Mouse (Mus musculus): ENCODE data around the gene Mcm7. TPM values are rescaled to one million over a fixed set of nuclear protein-coding genes. Genes with fewer than 3 reads are reported as not detected.
"Not testable (repeated sequence)": the region's sequence is repeated elsewhere in the genome, so short reads cannot be mapped to it uniquely, and the experiment has no call there.

The Mcm7 gene
- polyA plus RNA-seq (2017; shearing (Covaris generic)): 10 to 100 TPM; 47.6 to 74.5 TPM

DNA sequence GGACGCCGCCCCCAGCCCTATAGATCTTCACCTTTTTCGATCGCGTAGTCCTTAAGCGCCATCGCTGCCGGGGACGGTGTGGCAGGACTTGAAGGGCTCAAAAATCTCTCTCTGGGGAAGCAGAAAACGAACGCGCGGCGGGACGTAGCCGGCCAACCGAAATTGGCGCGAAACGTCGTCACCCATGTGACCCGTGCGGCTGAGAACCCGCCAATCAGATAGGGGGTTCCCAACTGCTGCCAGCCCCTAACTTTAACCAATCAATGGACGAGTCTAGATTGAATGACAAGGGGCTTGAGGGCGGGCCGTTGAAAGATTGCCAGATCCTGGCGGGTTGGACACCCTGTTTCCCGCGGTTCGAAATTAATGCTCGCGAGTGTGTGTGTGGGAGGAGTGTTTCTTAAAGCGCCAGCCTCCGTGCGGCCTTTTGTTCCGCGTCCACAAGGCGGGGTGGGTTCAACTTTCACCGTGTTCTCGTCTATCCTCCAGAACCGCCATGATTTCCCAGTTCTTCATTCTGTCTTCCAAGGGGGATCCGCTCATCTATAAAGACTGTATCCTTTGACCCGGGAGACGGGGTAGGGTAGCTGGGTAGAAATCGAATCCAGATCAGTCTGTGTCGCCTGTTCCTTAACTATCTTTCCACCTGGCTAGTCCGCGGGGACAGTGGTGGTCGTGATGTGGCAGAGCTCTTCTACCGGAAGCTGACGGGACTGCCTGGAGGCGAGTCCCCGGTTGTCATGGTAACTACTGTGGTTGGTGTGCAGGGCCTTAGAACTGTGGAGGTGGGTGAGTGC, at the start of gene Mcm7, which contains the start of gene Ap4m1:
TSS of gene Mcm7 (minus strand) at position 728 of the 797 bp plus-strand sequence.
TSS of gene Ap4m1 (plus strand) at position 308 of the 797 bp plus-strand sequence.
- ATAC-seq: peak; percentile 93

DNA sequence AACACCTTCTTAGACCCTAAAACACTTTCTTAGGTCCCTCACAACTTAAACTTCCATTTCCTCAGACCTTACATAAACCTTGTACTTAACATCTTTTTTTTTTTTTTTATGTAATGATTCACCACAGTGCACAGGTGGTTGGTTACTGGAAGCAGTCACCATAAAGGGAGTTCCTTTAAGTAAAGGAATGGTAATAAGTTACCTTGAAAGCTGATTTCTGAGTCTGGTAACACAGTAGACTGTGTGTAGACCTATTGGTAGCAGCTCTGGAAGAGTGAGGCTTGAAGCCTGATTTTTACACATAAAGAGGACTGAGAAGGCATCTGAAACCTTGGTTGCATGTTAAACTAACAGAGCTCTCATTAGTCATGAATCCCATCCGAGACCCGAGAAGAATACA, 47.6 kb upstream of the Mcm7 start:
- ATAC-seq: no peak

DNA sequence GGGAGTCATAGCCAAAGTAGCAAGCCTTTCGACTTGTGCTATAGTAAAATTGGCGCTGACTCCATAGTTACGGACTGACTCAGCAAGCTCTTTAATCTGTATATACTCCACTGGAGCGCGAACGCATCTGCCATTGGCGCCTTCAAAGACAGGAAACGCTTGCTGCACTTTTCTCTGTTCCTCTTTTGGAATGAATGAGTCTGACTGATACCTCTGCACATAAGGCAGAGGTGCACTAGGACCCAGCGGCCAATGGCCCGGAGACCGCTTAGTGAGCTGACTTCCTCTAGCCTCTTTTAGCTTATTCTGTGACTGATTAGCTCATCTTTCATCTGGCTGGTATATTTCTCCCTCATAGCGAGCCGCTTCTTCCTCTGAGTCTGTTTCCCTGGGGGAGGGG, 44.4 kb upstream of the Mcm7 start:
- not testable (repeated sequence) for ATAC-seq

DNA sequence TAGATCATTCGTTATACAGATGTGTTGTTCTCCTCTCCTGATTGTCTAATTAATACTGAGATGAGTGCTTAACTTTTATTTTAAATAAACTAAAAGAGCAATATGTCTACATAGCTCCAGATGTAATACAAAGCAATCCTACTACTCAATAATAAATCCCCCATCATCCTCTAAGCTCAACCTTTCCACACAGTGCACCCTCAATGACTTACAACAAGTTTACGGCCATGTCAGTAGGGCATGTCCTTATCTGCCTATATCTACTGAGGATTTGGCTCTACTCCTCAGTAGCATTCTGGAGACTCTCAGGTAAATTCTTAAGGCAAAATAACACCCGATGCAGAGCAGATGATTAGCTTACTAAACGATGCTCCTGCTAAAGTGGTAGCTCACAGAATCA, 35.7 kb upstream of the Mcm7 start:
- ATAC-seq: no peak

DNA sequence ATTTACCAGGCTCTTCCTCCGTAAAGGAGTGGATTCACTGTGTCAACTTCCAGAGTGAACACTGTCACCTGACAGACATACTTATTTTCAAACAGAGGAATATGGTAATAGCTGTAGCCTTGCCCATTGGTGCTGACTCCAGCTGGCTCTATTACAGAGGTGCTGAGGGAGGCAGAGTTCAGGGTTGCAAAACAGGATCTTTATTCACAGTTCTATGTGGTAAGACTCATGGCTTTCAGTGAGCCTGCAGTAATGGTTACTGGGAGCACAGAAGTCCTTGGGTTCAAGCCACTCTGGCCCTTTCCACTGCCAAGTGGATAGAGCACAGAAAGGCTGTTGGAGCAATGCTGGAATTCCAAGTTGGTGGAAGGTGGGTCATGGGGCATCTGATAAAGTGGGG, 35.0 kb upstream of the Mcm7 start:
- ATAC-seq: no peak

DNA sequence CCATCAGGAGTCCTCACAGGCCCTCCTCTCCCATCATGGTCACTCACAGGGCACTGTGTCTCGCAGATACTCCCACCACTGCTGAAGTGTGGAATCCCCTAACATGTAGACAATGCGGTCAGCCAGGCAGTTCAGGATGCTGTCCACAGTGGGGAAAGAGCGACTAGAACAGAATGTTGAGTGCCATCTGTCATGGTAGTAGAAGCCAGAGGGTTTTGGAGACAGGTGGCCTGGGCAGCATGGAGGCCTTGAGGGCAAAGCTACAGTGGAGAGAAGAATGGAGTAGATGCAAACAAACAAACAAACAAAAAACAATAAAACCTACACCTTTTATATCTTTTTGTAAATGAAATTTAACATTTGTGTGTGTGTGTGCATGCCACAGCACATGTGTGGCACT, 29.9 kb upstream of the Mcm7 start:
- no peak for ATAC-seq

DNA sequence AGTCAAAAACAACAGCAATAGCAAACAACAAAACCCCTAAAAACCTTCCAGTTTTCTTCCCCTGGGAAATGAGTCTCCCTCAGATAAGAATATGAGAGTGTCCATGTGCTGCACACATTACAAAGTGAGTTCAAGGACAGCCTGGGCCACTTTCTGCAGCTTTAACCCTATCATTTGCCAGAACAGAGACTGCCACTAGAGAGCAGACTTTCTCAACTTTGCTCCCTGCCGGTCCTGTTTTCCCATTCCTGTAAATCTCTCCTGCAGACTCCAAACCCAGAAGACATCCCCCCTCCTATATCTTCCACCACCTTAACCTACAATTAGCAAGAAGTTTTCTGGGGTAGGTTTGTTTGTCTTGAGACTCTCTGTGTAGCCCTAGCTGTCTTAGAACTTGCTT, 27.4 kb upstream of the Mcm7 start:
- ATAC-seq: no peak

DNA sequence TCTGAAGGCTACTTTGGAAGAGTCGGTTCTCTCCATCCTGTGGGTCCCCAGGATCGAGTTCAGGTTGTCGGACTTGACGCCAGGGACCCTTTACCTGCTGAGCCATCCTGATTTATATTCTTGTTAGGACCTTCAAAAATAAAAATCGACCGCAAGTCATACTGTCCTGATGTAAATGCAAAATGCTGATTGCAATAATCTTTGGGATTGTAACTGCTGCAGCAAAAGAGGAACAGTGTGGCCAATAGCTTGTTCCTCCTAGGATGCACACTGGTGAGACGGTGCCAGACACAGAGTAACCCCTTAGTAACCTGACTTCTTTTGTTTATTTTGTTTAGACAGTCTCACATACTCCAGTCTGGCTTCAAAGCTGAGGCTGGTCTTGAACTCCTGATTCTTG, 23.2 kb upstream of the Mcm7 start:
- no peak for ATAC-seq

DNA sequence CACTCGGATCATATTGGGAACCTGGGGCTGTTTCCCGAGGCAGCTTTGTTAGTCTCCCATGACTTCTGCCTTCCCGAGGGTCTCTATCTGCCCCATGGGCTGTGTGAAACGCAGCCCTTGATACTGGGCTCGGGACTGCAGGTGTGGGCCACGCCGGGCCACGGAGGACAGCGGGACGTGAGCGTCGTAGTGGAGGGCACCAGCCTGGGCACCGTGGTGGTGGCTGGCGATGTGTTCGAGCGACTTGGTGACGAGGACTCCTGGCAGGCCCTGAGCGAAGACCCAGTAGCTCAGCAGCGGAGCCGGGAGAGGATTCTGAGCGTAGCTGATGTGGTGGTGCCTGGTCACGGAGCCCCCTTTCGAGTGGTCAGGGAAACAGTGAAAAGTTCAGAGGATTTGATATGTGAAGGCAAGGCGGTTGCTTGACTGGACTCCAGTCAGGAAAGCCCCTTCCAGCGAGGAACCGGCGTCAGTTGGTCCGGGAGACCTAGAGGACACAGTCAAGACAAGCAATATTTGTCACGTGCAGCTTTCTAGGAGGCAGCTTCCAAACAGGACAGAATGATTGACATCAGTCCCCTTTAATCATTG, 22.6 kb upstream of the Mcm7 start:
- ATAC-seq: peak; percentile 19

DNA sequence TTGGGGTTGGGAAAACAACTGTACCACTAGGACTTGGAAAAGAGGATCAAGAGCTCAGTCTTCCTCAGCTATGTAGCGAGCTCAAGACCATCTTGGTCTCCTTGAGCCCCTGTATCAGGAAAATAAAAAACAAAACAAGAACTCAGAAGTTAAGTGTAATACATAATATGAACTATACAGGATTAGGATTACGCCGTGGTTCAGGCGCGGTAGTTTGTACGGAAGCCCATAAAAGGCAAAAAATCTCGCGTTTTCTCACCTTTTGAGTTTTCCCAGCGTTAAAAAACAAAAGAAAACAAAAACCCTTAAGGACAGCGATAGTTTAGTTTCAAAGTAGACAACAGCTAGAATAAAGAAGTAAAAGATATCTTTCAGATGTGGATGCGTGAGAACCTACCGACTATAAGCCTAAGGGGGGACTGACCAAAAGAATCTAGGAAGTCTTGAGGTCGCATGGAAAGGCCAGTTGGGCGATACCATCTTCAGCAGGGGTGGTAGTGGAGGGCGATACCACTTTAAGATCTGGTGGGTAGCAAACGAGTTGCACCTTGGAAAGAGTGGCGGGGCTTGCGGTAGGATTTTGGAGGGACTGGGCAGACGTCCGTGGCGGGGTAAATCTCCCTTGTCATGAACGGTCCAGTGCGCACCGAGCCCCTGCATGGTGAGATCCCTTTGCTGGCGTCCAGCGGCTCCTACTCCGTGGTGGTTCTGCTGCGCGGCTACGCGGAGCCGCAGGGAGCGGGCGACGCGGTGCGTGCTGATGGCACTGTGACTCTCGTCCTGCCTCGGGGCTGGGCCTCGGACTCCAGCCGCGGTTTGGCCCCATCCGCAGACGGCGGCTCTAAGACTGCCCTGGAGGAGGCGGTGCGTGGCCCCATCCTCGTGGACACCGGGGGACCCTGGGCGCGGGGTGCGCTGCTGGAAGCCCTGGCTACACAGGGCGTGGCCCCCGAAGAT, 21.8 kb upstream of the Mcm7 start, which contains the start of gene Mblac1:
TSS of gene Mblac1 (plus strand) at position 544 of the 957 bp plus-strand sequence.
- ATAC-seq: peak; percentile 70

DNA sequence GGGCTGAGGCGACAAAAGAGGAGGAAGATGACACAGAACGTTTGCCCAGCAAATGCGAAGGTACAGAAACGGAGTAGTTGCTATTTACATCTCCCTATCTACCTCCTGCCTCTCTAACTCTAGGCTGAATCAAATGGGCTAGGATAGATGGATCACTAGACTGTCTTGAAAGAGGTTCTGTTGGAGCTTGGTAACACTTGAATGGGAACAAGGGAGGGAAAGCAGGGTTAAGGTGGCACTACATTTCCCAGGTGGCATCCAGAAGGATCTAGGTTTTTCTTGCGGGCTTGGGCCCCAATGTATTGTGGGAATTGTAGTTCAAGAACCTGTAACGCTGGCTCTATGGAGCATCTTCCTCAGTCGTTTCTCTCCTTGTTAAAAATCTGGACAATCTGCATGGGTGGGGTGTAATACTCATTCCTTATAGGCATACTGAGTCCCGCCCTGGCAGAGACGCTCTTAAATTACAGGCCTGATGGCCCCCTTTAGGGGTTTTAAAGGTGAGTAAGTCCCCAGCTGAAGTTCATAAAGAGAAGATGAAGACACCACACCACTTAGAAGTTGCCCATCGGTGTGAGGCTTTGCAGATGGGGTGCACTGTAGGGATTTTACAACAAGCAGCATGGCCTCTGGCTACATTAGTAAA, 15.6 kb upstream of the Mcm7 start:
- ATAC-seq: peak; percentile 86

DNA sequence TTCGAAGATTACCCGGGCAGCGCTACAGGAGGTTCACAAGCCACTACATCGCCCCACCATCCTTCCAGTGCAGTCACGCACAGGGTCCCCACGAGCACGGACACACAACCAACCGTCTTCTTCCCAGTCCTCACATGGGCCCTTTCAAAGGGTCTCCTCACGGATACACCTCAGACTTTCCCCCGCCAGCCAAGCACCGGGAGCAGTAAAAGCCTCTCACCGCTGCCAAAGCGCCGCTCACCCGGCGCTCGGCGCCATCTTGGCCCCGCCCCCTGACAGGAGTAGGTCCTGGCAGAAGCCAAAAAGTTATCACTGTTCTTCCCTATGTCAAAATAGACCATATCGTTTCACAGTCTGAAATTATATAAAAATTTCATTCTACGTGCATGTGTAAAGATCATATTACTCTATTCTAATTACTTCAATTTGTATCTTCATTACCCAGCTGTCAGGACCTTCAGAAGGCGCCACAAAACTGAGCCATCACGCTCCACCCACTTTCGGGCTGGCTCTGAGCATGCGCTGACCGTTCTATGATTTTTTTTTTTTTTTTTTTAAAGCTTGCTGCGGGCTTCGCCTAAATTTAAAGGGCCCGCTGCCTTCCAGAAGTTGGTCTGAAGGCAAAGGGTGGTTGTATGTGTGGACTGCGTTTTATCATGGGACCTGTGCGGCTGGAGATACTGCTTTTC, 14.9 kb upstream of the Mcm7 start, which contains the start of the genes Taf6 and Cnpy4:
TSS of gene Taf6 (minus strand) at position 502 of the 689 bp plus-strand sequence.
TSS of gene Cnpy4 (plus strand) at position 536 of the 689 bp plus-strand sequence.
- peak; percentile 76 for ATAC-seq

DNA sequence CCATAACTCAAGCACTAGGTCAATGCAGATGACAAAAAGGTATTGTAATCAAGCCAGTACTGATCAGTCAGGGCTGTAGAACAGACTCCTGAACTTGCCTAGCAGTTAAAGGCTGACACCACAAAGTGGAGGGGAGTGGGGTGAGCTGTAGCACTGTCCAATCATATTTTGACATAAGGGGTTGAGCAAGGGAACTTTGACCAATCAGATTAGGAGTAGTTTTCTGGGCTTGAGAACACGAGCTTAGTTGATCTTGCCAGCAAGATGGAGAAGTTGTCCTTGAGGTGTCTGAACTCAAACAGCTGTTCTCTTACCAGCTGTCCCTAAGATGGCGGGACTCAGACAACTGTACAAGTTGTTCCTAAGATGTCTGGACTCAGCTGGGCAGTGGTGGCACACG, 995 bp upstream of the Mcm7 start:
- no peak for ATAC-seq

DNA sequence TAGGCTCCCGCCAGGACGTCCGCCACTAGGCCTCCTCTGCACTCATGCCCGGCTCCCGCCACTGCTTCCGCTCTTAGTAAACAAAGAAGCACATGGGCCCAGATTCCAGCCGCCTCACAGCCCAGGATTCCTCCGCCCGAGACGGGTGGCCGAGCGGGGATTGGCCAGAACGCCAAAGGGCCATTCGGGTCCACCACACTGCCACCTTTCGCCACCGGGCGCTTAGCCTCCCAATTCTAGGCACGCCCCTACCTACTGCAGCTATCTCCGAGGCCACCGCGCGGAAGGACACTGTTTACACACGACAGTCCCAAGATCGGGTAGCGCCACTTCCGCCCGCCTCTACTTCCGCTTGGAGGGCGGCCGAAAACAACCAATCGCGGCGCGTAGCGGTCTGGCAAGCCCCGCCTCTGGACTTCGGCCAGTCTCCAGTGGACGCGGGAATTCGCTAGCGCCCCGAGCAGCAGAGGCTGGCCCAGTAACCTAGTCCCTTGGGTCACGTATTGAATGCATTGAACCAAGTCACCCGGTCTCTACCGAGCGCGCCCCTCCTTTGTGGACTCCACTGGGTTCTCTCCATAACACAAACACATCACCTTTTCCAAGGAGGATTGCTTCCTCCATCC, 1.2 kb downstream of the Mcm7 start:
- peak; percentile 59 for ATAC-seq

DNA sequence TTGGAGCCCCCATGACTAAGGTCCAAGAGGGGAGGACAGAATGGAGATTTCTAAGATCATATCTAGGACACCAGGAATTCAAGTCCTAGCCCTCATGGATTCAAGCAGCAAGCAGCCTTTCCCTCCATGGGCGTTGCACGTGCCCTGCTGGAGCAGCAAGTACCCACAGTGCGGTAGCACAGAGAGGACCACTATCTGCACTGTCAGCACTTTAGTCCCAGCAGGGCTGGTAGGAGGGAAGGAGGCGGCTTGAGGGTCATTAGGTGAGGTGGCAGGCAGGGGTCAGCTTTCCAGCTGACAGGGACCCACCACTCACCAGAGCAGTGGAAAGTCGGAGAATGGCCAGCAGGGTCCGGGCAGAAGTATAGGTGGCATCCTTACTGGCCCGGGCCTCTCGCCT, 6.6 kb downstream of the Mcm7 start:
- ATAC-seq: no peak

DNA sequence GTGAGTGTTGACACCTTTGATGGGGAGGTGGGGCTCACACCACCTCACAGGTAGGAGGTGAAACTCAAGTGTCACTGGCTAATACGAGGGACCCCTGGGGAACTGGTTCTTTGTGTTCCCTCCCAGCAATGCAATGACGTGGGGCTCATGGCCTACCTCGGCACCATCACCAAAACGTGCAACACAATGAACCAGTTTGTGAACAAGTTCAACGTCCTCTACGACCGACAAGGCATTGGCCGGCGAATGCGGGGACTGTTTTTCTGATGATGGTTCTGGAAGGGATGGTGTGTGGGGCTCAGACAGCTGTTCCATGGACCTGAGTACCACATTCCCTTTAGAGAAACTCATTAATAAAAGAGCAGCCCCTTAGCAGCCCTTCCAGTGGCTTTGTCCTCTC, 8.6 kb downstream of the Mcm7 start:
- ATAC-seq: no peak

DNA sequence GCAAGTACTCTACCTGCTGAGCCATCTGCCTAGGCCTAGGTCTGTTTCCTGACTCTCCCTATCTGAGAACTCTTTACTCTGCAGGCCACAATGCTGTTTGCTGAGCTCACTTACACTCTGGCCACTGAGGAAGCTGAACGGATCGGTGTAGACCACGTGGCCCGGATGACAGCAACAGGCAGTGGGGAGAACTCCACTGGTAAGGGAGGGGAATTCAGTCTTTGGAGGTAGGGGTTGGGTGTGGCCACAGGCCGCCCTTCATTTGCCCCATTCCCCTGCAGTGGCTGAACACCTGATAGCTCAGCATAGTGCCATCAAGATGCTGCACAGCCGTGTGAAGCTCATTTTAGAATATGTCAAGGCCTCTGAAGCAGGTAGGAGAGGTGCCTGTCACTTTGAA, 9.2 kb downstream of the Mcm7 start:
- no peak for ATAC-seq

DNA sequence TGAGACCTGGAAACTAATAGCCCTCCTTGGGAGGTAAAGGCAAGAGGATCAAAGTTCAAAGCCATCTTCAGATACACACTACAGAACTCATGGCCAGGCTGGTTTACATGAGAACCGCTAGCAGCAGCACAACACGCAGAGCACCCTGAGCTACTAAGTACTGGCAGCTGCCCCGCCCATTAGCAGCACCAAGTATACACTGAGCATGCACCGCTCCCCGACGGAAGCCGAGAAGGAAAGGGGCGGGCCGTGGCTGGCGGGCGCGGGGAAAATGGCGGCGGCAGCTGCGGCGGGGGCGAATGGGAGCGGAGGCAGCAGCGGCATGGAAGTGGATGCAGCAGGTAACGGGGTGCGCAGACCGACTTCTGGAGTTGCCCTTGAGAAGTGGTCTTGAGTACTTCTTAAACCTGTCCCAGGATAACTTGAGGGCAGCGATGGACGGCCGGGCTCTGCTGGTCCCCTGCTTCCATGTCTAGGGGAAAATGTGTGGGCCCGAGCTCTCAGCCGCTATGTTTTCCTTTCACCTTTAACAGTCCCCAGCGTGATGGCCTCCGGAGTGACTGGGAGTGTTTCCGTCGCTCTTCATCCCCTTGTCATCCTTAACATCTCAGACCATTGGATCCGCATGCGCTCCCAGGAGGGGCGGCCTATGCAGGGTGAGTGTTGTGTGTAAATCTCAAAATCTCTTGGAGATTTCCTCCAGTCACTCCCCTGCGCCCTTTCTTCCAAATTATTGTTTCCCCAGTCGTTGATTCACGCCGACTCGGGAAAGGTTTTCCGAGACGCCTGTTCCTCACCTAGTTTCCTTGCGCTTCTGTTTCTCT, 11.2 kb downstream of the Mcm7 start, which contains the start of gene Cops6:
TSS of gene Cops6 (plus strand) at position 230 of the 824 bp plus-strand sequence.
- ATAC-seq: peak; percentile 97

DNA sequence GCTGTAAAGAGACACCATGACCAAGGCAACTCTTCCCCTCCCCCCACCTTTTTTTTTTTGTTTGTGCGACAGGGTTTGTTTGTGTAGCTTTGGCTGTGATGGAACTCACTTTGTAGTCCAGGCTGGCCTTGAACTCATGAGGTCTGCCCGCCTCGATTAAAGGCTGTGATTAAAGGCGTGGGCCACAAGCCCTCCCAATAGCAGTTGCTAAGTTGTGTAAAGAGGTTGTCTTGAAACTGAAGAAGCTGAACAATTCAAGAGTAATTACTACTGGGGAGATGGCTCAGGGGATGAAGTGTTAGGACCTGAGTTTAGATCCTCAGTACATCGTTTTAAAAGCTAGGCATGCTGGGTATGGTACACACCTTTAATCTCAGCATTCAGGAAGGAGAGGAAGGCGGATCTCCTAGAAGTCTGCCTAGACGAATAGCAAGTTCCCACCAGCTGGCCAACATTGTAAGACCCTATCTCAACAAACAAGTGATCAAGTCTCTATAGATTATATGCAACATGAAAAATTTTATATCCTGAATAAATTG, 11.9 kb downstream of the Mcm7 start:
- no peak for ATAC-seq

DNA sequence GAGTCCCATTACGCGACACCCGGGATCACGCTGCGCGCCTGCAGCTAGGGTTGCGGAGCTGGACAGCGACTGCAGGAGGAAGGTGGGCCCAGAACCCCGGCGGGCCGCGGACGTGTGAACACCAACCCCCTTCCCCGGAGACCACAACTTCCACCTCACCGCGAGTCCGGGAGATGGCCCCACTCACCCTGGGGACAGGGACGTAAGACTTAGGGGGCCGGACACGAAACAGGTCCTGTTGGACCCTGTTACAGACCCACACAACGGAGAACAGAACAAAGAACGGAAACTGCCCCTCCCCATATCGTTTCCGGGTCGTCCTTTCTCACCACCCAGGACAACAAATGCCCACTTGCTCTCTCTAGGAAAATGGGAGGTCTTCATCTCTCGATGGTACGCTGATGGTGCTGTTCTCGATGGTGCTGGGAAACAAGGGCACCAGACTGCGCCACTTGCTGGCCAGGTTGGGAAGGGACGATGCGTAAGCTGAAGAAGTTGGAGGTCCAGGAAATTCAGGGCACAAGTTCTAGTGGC, 16.7 kb downstream of the Mcm7 start, which contains the start of gene Zfp113:
TSS of gene Zfp113 (minus strand) at position 302 of the 534 bp plus-strand sequence.
- peak; percentile 98 for ATAC-seq
